Mouse (Mus musculus) E14TG2a.4 (cell line): ENCODE results near the gene Elfn1.

Experiments
- CTCF ChIP-seq: conservative IDR thresholded peaks from 2 replicates; pipeline ENCODE4 v1.5.1; 2014; ENCODE audit warnings: low read length
- NANOG ChIP-seq: IDR thresholded peaks from 2 replicates; pipeline ENCODE4 v1.6.1; 2014; ENCODE audit warnings: borderline replicate concordance, low read length, mixed read lengths

DNA sequence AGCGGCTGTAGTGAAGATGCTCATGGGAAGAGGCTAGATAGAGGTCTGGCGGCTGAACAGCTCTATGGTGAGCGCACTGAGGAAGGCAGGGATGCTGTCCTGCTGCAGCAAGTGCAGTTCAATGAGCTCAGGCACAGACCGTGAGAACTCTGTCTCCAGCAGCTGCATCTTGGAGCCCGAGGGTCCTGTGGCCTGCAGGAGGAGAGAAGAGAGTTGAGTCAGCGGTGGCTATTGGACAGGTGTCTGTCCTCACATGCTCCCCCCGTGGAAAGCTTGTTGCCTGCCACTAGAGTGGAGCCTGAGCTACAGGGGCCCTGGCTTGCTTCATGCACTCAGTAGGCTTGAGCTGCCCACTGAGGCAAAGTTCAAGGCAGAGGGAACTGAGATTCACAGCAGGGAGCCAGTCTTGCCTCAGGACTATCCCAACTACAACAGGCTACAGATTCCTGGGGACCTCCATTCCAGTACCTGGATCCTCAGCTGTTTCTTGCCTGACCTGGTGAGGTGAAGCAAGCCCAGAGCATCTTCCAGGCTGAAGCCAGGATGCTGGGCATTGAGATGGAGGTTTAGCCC, 101.4 kb downstream of the Elfn1 start:
- no peak for TF ChIP-seq CTCF
- no peak for TF ChIP-seq NANOG
